Mouse (Mus musculus): ENCODE measurements around the gene Ash1l. TPM values are rescaled to one million over a fixed set of nuclear protein-coding genes. Genes with fewer than 3 reads are reported as not detected.

The Ash1l gene
- polyA plus RNA-seq, 1 experiment from 2014 or later, result 15.9 TPM

- WGBS, result 49% methylated on average over 8 of the region's 8 CpGs
- Histone ChIP-seq H3K36me3 (peaks cover 81% of the 10 kb centered on the region), H3K4me2 (no peak overlapping the region), H3K4me1 (replicated peaks) (peaks cover 18% of the 10 kb centered on the region), H3K9ac (no peak overlapping the region), H3K27me3 (replicated peaks) (no peaks in the 10 kb centered on the region), H3K27ac (ENCODE audit: poor library complexity, severe bottlenecking) (peak overlapping the region; percentile 52; the same call in 1 of the 2 replicates), H3K4me3 (no peak overlapping the region), H3K9me3 (replicated peaks) (peaks cover 11% of the 10 kb centered on the region)
- no peak for ATAC-seq (ENCODE audit: insufficient number of reproducible peaks, low FRiP score)
Measured at GRCm38 (mm10) chr3:88923989-88924591, 26.3 kb upstream of the Ash1l start.

DNA sequence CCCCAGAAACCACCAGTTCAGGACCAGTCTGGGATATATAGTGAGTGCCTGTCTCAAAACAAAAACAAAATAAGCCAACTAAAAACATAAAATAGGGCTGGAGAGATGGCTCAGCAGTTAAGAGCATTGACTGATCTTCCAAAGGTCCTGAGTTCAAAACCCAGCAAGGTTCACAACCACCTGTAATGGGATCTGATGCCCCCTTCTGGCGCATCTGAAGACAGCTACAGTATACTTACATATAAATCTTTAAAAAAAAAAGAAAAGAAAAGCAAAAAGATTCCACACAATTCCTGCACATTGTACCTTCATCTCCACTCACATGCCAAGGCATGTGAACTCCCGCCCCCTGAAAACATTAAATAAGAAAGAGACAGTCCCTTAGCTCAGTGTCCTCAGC lies 24.8 kb upstream of the Ash1l start:
- no peak overlapping the region for H3K27ac ChIP-seq (ENCODE audit: poor library complexity, severe bottlenecking)
- H3K4me3 ChIP-seq, result no peak overlapping the region
- peaks cover 18% of the 10 kb centered on the region for H3K4me1 ChIP-seq (replicated peaks)
- peaks cover 90% of the 10 kb centered on the region for H3K36me3 ChIP-seq
- WGBS, result 80% methylated on average over 2 of the region's 2 CpGs
- no peak overlapping the region for H3K4me2 ChIP-seq
- H3K9me3 ChIP-seq (replicated peaks), result peaks cover 3% of the 10 kb centered on the region; the same call in 1 of the 2 replicates
- no peak overlapping the region for H3K9ac ChIP-seq
- no peak for ATAC-seq (ENCODE audit: insufficient number of reproducible peaks, low FRiP score)
- H3K27me3 ChIP-seq (replicated peaks), result no peaks in the 10 kb centered on the region

DNA sequence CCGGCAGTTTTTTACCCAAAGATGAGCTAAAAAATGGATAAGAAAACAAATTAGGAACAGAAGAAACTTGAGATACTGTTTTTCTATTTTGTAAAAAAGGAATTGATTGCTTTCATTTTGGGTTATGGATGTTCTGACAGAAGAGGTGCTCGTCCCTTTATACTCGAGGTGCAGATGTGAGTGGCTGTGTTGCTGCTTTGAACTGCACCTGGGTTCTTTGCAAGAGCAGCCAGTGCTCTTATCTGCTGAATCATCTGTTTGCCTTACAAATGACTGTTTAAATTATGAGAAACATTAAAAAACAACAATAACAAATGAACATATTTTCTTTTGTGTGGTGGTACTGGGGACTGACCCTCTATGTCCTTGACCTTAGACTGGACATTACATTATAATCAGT lies 20.9 kb upstream of the Ash1l start:
- H3K4me3 ChIP-seq, result no peak overlapping the region
- 84% methylated on average over 3 of the region's 3 CpGs for WGBS
- no peak overlapping the region for H3K27ac ChIP-seq (ENCODE audit: poor library complexity, severe bottlenecking)
- H3K9me3 ChIP-seq (replicated peaks), result no peaks in the 10 kb centered on the region
- peaks cover 6% of the 10 kb centered on the region; the same call in 1 of the 2 replicates for H3K4me1 ChIP-seq (replicated peaks)
- H3K27me3 ChIP-seq (replicated peaks), result no peaks in the 10 kb centered on the region
- ATAC-seq (ENCODE audit: insufficient number of reproducible peaks, low FRiP score), result no peak
- H3K36me3 ChIP-seq, result peaks cover 92% of the 10 kb centered on the region
- H3K4me2 ChIP-seq, result no peak overlapping the region
- no peak overlapping the region for H3K9ac ChIP-seq

DNA sequence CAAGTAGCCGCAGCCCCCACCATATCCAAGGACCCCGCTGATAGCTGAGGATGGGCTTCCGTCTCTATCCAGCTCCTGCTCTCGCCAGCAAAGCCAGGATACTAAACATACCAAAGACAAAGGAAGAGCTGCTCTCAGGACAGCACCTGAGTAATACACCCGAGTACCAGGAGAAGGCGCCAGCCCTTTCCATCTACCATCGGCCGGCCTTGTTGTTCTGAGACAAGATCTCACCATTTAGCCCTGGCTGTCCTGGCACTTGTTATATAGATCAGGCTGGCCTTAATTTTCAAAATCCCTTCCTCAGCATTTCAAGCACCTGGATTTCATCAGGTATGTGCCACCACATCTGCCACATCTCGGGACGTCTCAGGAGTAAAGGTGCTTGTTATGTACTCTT lies 11.4 kb upstream of the Ash1l start:
- no peaks in the 10 kb centered on the region for H3K9me3 ChIP-seq (replicated peaks)
- H3K4me1 ChIP-seq (replicated peaks), result no peaks in the 10 kb centered on the region
- WGBS, result 89% methylated on average over 10 of the region's 10 CpGs
- H3K36me3 ChIP-seq, result peaks cover 58% of the 10 kb centered on the region
- no peaks in the 10 kb centered on the region for H3K27me3 ChIP-seq (replicated peaks)
- no peak for ATAC-seq (ENCODE audit: insufficient number of reproducible peaks, low FRiP score)
- no peak overlapping the region for H3K27ac ChIP-seq (ENCODE audit: poor library complexity, severe bottlenecking)
- no peak overlapping the region for H3K4me2 ChIP-seq
- H3K4me3 ChIP-seq, result no peak overlapping the region
- no peak overlapping the region for H3K9ac ChIP-seq

GRCm38 (mm10) chr3:88939749-88940148 lies 10.7 kb upstream of the Ash1l start:
- 69% methylated on average over 3 of the region's 3 CpGs for WGBS
- H3K9ac ChIP-seq, result no peak overlapping the region
- no peaks in the 10 kb centered on the region for H3K4me1 ChIP-seq (replicated peaks)
- H3K36me3 ChIP-seq, result peaks cover 52% of the 10 kb centered on the region
- no peak for ATAC-seq (ENCODE audit: insufficient number of reproducible peaks, low FRiP score)
- H3K27ac ChIP-seq (ENCODE audit: poor library complexity, severe bottlenecking), result no peak overlapping the region
- no peak overlapping the region for H3K4me3 ChIP-seq
- H3K27me3 ChIP-seq (replicated peaks), result no peaks in the 10 kb centered on the region
- H3K9me3 ChIP-seq (replicated peaks), result no peaks in the 10 kb centered on the region
- H3K4me2 ChIP-seq, result no peak overlapping the region

DNA sequence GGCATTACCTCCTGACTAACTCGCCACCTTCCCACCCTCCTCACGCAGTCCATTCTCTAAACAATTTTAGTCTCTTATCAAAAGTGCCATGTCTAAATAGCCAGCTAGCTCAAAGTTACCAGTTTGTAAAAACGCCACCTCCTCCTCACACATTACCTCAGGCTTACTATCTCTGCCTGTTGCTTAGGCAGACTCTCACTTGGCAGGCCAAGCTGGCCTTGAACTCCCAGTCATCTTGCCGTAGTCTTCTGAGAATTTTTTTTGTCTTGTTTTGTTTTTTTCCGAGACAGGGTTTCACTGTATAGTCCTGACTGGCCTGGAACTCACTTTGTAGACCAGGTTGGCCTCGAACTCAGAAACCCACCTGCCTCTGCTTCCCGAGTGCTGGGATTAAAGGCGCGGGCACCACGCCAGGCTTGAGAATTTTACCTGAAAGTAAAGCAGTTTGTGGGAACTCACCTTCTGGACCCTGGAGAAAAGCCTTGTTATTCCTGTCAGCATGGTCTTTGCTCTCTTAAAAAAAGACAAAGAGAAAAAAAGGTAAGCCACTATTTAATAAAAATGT lies 8.0 kb upstream of the Ash1l start:
- WGBS, result 90% methylated on average over 10 of the region's 10 CpGs
- peaks cover 35% of the 10 kb centered on the region for H3K36me3 ChIP-seq
- no peaks in the 10 kb centered on the region for H3K9me3 ChIP-seq (replicated peaks)
- H3K9ac ChIP-seq, result no peak overlapping the region
- H3K27me3 ChIP-seq (replicated peaks), result no peaks in the 10 kb centered on the region
- H3K4me3 ChIP-seq, result no peak overlapping the region
- H3K4me2 ChIP-seq, result no peak overlapping the region
- no peak for ATAC-seq (ENCODE audit: insufficient number of reproducible peaks, low FRiP score)
- H3K4me1 ChIP-seq (replicated peaks), result no peaks in the 10 kb centered on the region
- H3K27ac ChIP-seq (ENCODE audit: poor library complexity, severe bottlenecking), result no peak overlapping the region

GRCm38 (mm10) chr3:88944109-88944508 lies 6.3 kb upstream of the Ash1l start:
- H3K36me3 ChIP-seq, result peaks cover 26% of the 10 kb centered on the region
- peaks cover 7% of the 10 kb centered on the region for H3K4me1 ChIP-seq (replicated peaks)
- H3K9ac ChIP-seq, result no peak overlapping the region
- no peak overlapping the region for H3K4me2 ChIP-seq
- H3K4me3 ChIP-seq, result no peak overlapping the region
- no peaks in the 10 kb centered on the region for H3K9me3 ChIP-seq (replicated peaks)
- no peaks in the 10 kb centered on the region for H3K27me3 ChIP-seq (replicated peaks)
- 92% methylated on average over 4 of the region's 4 CpGs for WGBS
- no peak overlapping the region for H3K27ac ChIP-seq (ENCODE audit: poor library complexity, severe bottlenecking)
- no peak for ATAC-seq (ENCODE audit: insufficient number of reproducible peaks, low FRiP score)

GRCm38 (mm10) chr3:88949786-88950575 lies 441 bp upstream of the Ash1l start:
- Histone ChIP-seq H3K4me3 (peak overlapping the region; percentile 86), H3K4me1 (replicated peaks) (peaks cover 26% of the 10 kb centered on the region), H3K27ac (ENCODE audit: poor library complexity, severe bottlenecking) (peak overlapping the region; percentile 99), H3K9me3 (replicated peaks) (no peaks in the 10 kb centered on the region), H3K36me3 (no peaks in the 10 kb centered on the region), H3K27me3 (replicated peaks) (no peaks in the 10 kb centered on the region), H3K4me2 (peak overlapping the region; percentile 80), H3K9ac (peak overlapping the region; percentile 98)
- under 1% methylated on average over 75 of the region's 92 CpGs for WGBS
- ATAC-seq (ENCODE audit: insufficient number of reproducible peaks, low FRiP score), result peak; percentile 91

GRCm38 (mm10) chr3:88951327-88951800 lies 942 bp downstream of the Ash1l start:
- H3K9me3 ChIP-seq (replicated peaks), result no peaks in the 10 kb centered on the region
- peak overlapping the region; percentile 98 for H3K9ac ChIP-seq
- H3K27ac ChIP-seq (ENCODE audit: poor library complexity, severe bottlenecking), result peak overlapping the region; percentile 99
- H3K27me3 ChIP-seq (replicated peaks), result no peaks in the 10 kb centered on the region
- H3K4me2 ChIP-seq, result peak overlapping the region; percentile 80
- H3K36me3 ChIP-seq, result no peaks in the 10 kb centered on the region
- peak overlapping the region; percentile 86 for H3K4me3 ChIP-seq
- 3% methylated on average over 5 of the region's 5 CpGs for WGBS
- no peak for ATAC-seq (ENCODE audit: insufficient number of reproducible peaks, low FRiP score)
- peaks cover 32% of the 10 kb centered on the region for H3K4me1 ChIP-seq (replicated peaks)

- H3K9me3 ChIP-seq (replicated peaks), result no peaks in the 10 kb centered on the region
- H3K36me3 ChIP-seq, result no peaks in the 10 kb centered on the region
- no peak overlapping the region for H3K27ac ChIP-seq (ENCODE audit: poor library complexity, severe bottlenecking)
- WGBS, result 80% methylated on average over 4 of the region's 4 CpGs
- no peaks in the 10 kb centered on the region for H3K27me3 ChIP-seq (replicated peaks)
- no peak overlapping the region for H3K9ac ChIP-seq
- no peak overlapping the region for H3K4me3 ChIP-seq
- ATAC-seq (ENCODE audit: insufficient number of reproducible peaks, low FRiP score), result no peak
- H3K4me1 ChIP-seq (replicated peaks), result peaks cover 33% of the 10 kb centered on the region
- H3K4me2 ChIP-seq, result no peak overlapping the region
Measured at GRCm38 (mm10) chr3:88953246-88953645, 2.8 kb downstream of the Ash1l start.

DNA sequence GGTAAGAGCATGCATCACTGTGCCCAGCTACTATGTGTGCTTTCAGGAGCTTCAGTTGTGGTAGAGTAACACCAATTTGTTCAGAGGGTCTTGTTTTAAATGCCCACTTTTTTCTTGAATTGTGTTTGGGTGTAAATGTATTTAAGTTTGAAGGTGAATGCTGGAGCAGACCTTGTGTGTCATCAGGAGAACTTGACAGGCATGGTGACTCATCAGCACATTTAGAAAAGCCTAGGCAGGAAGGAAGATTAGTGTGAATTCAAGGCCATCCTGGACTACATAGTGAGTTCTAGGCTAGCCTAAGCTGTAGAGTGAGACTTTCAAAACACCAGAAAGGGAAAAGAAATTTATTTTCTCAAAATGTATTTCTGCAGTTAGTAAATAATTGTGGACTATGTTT lies 3.3 kb downstream of the Ash1l start:
- no peak overlapping the region for H3K4me3 ChIP-seq
- peaks cover 30% of the 10 kb centered on the region for H3K4me1 ChIP-seq (replicated peaks)
- no peak overlapping the region for H3K27ac ChIP-seq (ENCODE audit: poor library complexity, severe bottlenecking)
- H3K9ac ChIP-seq, result no peak overlapping the region
- H3K9me3 ChIP-seq (replicated peaks), result no peaks in the 10 kb centered on the region
- no peak for ATAC-seq (ENCODE audit: insufficient number of reproducible peaks, low FRiP score)
- H3K36me3 ChIP-seq, result no peaks in the 10 kb centered on the region
- H3K4me2 ChIP-seq, result no peak overlapping the region
- H3K27me3 ChIP-seq (replicated peaks), result no peaks in the 10 kb centered on the region

All from heart, embryonic 12.5 days (tissue).